Mouse (Mus musculus) small intestine, adult 2 months (tissue): ENCODE measurements around the gene Zp2.

Experiments used
- CTCF ChIP-seq: fragments of 200-500 bp; IDR thresholded peaks from 2 replicates; pipeline ENCODE4 v1.5.1; 2012; ENCODE audit warnings: low read depth, mild to moderate bottlenecking, control low read depth, inconsistent platforms, low read length, moderate library complexity, mixed read lengths; ENCODE audit not compliant: insufficient replicate concordance, insufficient read length; ENCODE audit errors: extremely low read depth
- POLR2A ChIP-seq: fragments of 200-500 bp; IDR thresholded peaks from 2 replicates; pipeline ENCODE4 v1.6.1; 2012; ENCODE audit warnings: low read depth, mild to moderate bottlenecking, control low read depth, inconsistent platforms, low read length, moderate library complexity

DNA sequence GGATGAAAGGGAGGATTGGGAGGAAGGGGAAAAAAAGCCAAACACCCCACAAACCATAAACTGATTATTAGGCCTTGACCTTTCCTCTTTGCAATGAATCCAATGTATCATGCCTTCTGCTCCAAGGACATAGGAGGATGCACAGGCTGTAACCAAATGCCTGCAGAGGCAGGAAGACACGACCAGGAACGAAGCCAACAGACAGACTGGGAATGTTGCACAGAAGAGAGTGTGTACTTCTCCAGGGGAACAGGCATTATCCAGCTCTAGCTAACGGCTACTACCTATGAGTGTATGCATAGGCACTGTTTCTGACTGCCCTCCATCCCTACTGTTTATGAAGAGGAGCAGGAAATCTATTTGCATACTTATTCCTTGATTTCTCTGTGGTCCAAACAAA lies 47.1 kb upstream of the Zp2 start:
- TF ChIP-seq POLR2A (no peak), CTCF (no peak)
